22 mouse cellular contexts compared by ENCODE assay signal in genomic region chr2:20417998-20418397, GRCm38 (mm10).
DNase-seq lines count a peak whose midpoint lies in the region; ATAC-seq and TF ChIP-seq lines count a peak whose summit lies in the region.
"Had no signal": no experiment of that assay in that cellular context is flagged by ENCODE, and none has a peak within 500 bp of the region (broad histone marks: within the 10 kb centered on the region; RNA-seq: fewer than 3 reads in every experiment).

No protein-coding gene starts in this region.

- no peak overlapping the region for H3K4me3 ChIP-seq in kidney, embryonic 15.5 days (replicated peaks)
- H3K4me3 ChIP-seq in kidney, postnatal 0 days (replicated peaks; ENCODE audit: low read depth, low read length), result no peak overlapping the region
- H3K4me3 ChIP-seq: embryonic facial prominence, embryonic 13.5 days; embryonic facial prominence, embryonic 15.5 days; erythroblast, embryonic 14.5 days; forebrain, embryonic 13.5 days; forebrain, embryonic 15.5 days had no signal

- intact Hi-C loops in left cerebral cortex, postnatal 14 days (cut with DNase I), result no loop called here

- DNase-seq in kidney, postnatal 25 days, result no peak
- no peak for DNase-seq in kidney, postnatal 0 days (ENCODE audit: low spot score)
- DNase-seq in kidney, postnatal 36 days, result no peak
- DNase-seq in fat pad, adult 2 months (ENCODE audit: extremely low read depth, low read depth, low spot score), result peak; percentile 58
- DNase-seq in gonadal fat pad, adult 2 months (ENCODE audit: low read depth), result peak; percentile 55
- DNase-seq in left cerebral cortex, postnatal 14 days (ENCODE audit: low spot score in 2 of 2), result no peak
- DNase-seq: adrenal gland, adult 2 months; adrenal gland, postnatal 10 days; adrenal gland, postnatal 25 days; cerebellum, adult 11 months; cerebellum, adult 18-20 months; cerebellum, adult 8-10 months; cerebellum, adult 9-11 months; cerebellum, postnatal 14 days; cerebellum, postnatal 36 days; embryo, embryonic 11 days had no signal

- peaks cover 55% of the 10 kb centered on the region for H3K4me1 ChIP-seq in kidney, embryonic 15.5 days
- peaks cover 11% of the 10 kb centered on the region; the same call in 1 of the 2 replicates for H3K4me1 ChIP-seq in kidney, postnatal 0 days (replicated peaks; ENCODE audit: insufficient read depth, low read length)

- no peak overlapping the region for H3K9ac ChIP-seq in kidney, embryonic 15.5 days
- H3K9ac ChIP-seq in kidney, postnatal 0 days (ENCODE audit: low read depth, low read length), result no peak overlapping the region
- H3K9ac ChIP-seq: embryonic facial prominence, embryonic 13.5 days; embryonic facial prominence, embryonic 15.5 days; forebrain, embryonic 13.5 days; forebrain, embryonic 15.5 days had no signal

- peak overlapping the region; percentile 89 for H3K27ac ChIP-seq in kidney, embryonic 15.5 days
- H3K27ac ChIP-seq in kidney, postnatal 0 days, result peak overlapping the region; percentile 72
- H3K27ac ChIP-seq: embryonic facial prominence, embryonic 13.5 days; embryonic facial prominence, embryonic 15.5 days; forebrain, embryonic 13.5 days; forebrain, embryonic 15.5 days had no signal

- no peaks in the 10 kb centered on the region for H3K36me3 ChIP-seq in kidney, embryonic 15.5 days
- no peaks in the 10 kb centered on the region for H3K36me3 ChIP-seq in kidney, postnatal 0 days (ENCODE audit: insufficient read depth, low read length)
- H3K36me3 ChIP-seq: embryonic facial prominence, embryonic 13.5 days; embryonic facial prominence, embryonic 15.5 days; forebrain, embryonic 15.5 days had no signal

- H3K9me3 ChIP-seq in kidney, embryonic 15.5 days (replicated peaks), result no peaks in the 10 kb centered on the region
- H3K9me3 ChIP-seq in kidney, postnatal 0 days (replicated peaks; ENCODE audit: low read length), result no peaks in the 10 kb centered on the region
- H3K9me3 ChIP-seq: embryonic facial prominence, embryonic 13.5 days; embryonic facial prominence, embryonic 15.5 days; forebrain, embryonic 13.5 days; forebrain, embryonic 15.5 days had no signal

- WGBS in kidney, embryonic 15.5 days, result 54% methylated on average over 6 of the region's 6 CpGs
- 71% methylated on average over 6 of the region's 6 CpGs for WGBS in kidney, postnatal 0 days

- no peak for ATAC-seq in kidney, embryonic 15.5 days (replicated peaks; ENCODE audit: low FRiP score)
- ATAC-seq in kidney, postnatal 0 days (replicated peaks; ENCODE audit: low FRiP score, low read depth), result no peak
- ATAC-seq: forebrain, embryonic 13.5 days; forebrain, embryonic 15.5 days had no signal

- no peaks in the 10 kb centered on the region for H3K27me3 ChIP-seq in kidney, embryonic 15.5 days
- H3K27me3 ChIP-seq in kidney, postnatal 0 days (ENCODE audit: insufficient read depth, low read length), result no peaks in the 10 kb centered on the region
- H3K27me3 ChIP-seq: embryonic facial prominence, embryonic 13.5 days; embryonic facial prominence, embryonic 15.5 days; forebrain, embryonic 13.5 days; forebrain, embryonic 15.5 days had no signal

- no peak overlapping the region for H3K4me2 ChIP-seq in kidney, embryonic 15.5 days
- no peak overlapping the region for H3K4me2 ChIP-seq in kidney, postnatal 0 days (ENCODE audit: low read length)
- H3K4me2 ChIP-seq: embryonic facial prominence, embryonic 13.5 days; embryonic facial prominence, embryonic 15.5 days; forebrain, embryonic 13.5 days; forebrain, embryonic 15.5 days had no signal

- no peak for TF ChIP-seq CTCF in kidney, postnatal 0 days (IDR thresholded peaks at IDR 0.05; ENCODE audit: low read depth)

Comparison
In these comparisons a context has a peak if more than half of its experiments do, and no peak if none do; other contexts are left out.
1. DNase-seq: peak in fat pad, adult 2 months (single experiment) and gonadal fat pad, adult 2 months (single experiment); none in kidney, postnatal 25 days (0 of 2), kidney, postnatal 0 days (single experiment), kidney, postnatal 36 days (0 of 2) and left cerebral cortex, postnatal 14 days (0 of 2).